8 mouse cellular contexts compared by ENCODE assay signal in the genomic region with DNA sequence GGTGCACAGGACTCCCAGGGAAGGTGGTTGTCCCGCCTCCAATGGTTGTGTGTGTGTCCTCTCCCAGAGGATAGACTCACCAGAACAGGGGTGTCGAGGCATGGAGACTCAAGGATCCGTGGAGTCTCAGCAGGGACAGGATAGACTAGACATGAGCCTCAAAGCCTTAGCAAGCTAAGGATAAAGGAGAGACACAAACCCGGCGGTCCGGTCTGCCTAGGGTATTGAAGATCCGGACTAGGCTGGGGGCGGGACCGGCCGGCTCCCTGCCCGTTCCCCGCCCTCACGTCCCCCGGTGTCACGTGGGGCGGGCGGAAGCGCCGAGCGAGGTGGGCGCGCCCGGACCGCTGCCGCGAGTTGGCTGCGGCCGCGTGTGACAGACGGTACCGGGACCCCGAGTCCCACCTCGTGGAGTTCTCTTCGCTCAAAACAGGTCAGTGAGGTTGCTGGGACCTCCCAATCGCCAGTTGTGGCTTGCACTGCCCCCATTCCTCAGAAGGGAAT. TPM values are rescaled to one million over a fixed set of nuclear protein-coding genes. Genes with fewer than 3 reads are reported as not detected.
DNase-seq lines count a peak whose midpoint lies in the region; ATAC-seq and TF ChIP-seq lines count a peak whose summit lies in the region.

A gene (plus strand): TSS at position 301 of the 504 bp plus-strand sequence.

- no peak within 1 kb of the TSS for H3K27ac ChIP-seq in limb, embryonic 15.5 days
- no peak within 1 kb of the TSS for H3K27ac ChIP-seq in midbrain, embryonic 15.5 days
- no peak within 1 kb of the TSS; the same call in 1 of the 2 replicates for H3K27ac ChIP-seq in stomach, postnatal 0 days (replicated peaks)

- WGBS in limb, embryonic 15.5 days = under 1% methylated on average over 35 of the region's 35 CpGs
- WGBS in midbrain, embryonic 15.5 days = 2% methylated on average over 35 of the region's 35 CpGs
- 1% methylated on average over 35 of the region's 35 CpGs for WGBS in stomach, postnatal 0 days

- ATAC-seq in limb, embryonic 15.5 days (ENCODE audit: insufficient number of reproducible peaks, low FRiP score, low TSS enrichment, low read depth) = peak; percentile 61; the same call in 1 of the 2 replicates
- ATAC-seq in midbrain, embryonic 15.5 days (replicated peaks) = peak; percentile 66
- ATAC-seq in stomach, postnatal 0 days (ENCODE audit: low FRiP score, low TSS enrichment) = peak; percentile 80

- no peak for TF ChIP-seq CTCF in stomach, postnatal 0 days (IDR thresholded peaks at IDR 0.05; ENCODE audit: low read depth)

- peak; percentile 51 to 54 for DNase-seq in urinary bladder, adult 18-20 months (ENCODE audit: low spot score in 2 of 2)
- no peak for DNase-seq in urinary bladder, postnatal 10 days (ENCODE audit: low spot score)
- peak; percentile 36 for DNase-seq in embryo, embryonic 11.5 days (ENCODE audit: low read depth, low spot score)
- peak; percentile 65 to 77 for DNase-seq in heart, adult 18-20 months
- DNase-seq in kidney, adult 11 months = peak; percentile 43
- DNase-seq in stomach, postnatal 0 days (ENCODE audit: low spot score) = peak; percentile 87

- H3K4me1 ChIP-seq in limb, embryonic 15.5 days = peaks cover 38% of the 10 kb centered on the region
- peaks cover 13% of the 10 kb centered on the region for H3K4me1 ChIP-seq in midbrain, embryonic 15.5 days
- 0 out of 2 replicates have a peak, but pooled peaks cover 3% of the 10 kb centered on the region for H3K4me1 ChIP-seq in stomach, postnatal 0 days (replicated peaks; ENCODE audit: control insufficient read depth, insufficient read depth)

- H3K4me3 ChIP-seq in limb, embryonic 15.5 days = peak within 1 kb of the TSS; percentile 51
- peak within 1 kb of the TSS; percentile 55 for H3K4me3 ChIP-seq in midbrain, embryonic 15.5 days
- H3K4me3 ChIP-seq in stomach, postnatal 0 days (ENCODE audit: low read depth, low read length) = peak within 1 kb of the TSS; percentile 57

- peak within 1 kb of the TSS; percentile 83 for H3K4me2 ChIP-seq in limb, embryonic 15.5 days
- peak within 1 kb of the TSS; percentile 98 for H3K4me2 ChIP-seq in midbrain, embryonic 15.5 days
- H3K4me2 ChIP-seq in stomach, postnatal 0 days (replicated peaks; ENCODE audit: low read depth) = peak within 1 kb of the TSS; percentile 97

- H3K27me3 ChIP-seq in limb, embryonic 15.5 days = no peaks in the 10 kb centered on the region
- H3K27me3 ChIP-seq in midbrain, embryonic 15.5 days (replicated peaks) = peaks cover 11% of the 10 kb centered on the region
- no peaks in the 10 kb centered on the region for H3K27me3 ChIP-seq in stomach, postnatal 0 days (ENCODE audit: control insufficient read depth, insufficient read depth, low read length)

- peak within 1 kb of the TSS; percentile 11; the same call in 1 of the 2 replicates for H3K9ac ChIP-seq in limb, embryonic 15.5 days
- H3K9ac ChIP-seq in midbrain, embryonic 15.5 days = peak within 1 kb of the TSS; percentile 29
- peak within 1 kb of the TSS; percentile 58 for H3K9ac ChIP-seq in stomach, postnatal 0 days (ENCODE audit: low read length)

- peaks cover 7% of the 10 kb centered on the region; the same call in 1 of the 2 replicates for H3K36me3 ChIP-seq in limb, embryonic 15.5 days
- no peaks in the 10 kb centered on the region for H3K36me3 ChIP-seq in midbrain, embryonic 15.5 days (replicated peaks)
- peaks cover 4% of the 10 kb centered on the region; the same call in 1 of the 2 replicates for H3K36me3 ChIP-seq in stomach, postnatal 0 days (ENCODE audit: control insufficient read depth, insufficient read depth, low read length)

- H3K9me3 ChIP-seq in limb, embryonic 15.5 days = no peaks in the 10 kb centered on the region
- H3K9me3 ChIP-seq in midbrain, embryonic 15.5 days = no peaks in the 10 kb centered on the region
- no peaks in the 10 kb centered on the region for H3K9me3 ChIP-seq in stomach, postnatal 0 days (ENCODE audit: control insufficient read depth, low read length)

- no peak for TF ChIP-seq EP300 in stomach, postnatal 0 days (optimal IDR thresholded peaks at IDR 0.05)

RNA-seq across cellular contexts. Expression of the gene that starts here (rescaled TPM):
- 10 to 100 TPM; 31.3 to 35.1 TPM for total RNA-seq in heart, adult 18-20 months (2021)
- 85.0 and 85.6 TPM in 2 replicates for polyA plus RNA-seq in limb, embryonic 15.5 days (2015; fragmentation: Nextera tagmentation; extraction: Ambion mirVana)
- 10.4 and 10.6 TPM in 2 replicates for polyA plus RNA-seq in midbrain, embryonic 15.5 days (2015; fragmentation: Nextera tagmentation; extraction: Ambion mirVana)
- polyA plus RNA-seq in stomach, postnatal 0 days (2015; fragmentation: Nextera tagmentation; extraction: Ambion mirVana) = 37.2 and 44.7 TPM in 2 replicates
